Mouse (Mus musculus) monocyte, adult 5-6 weeks (primary cell): ENCODE data around the gene 2310050C09Rik. TPM values are rescaled to one million over a fixed set of nuclear protein-coding genes. Genes with fewer than 3 reads are reported as not detected.

Source experiments
- ATAC-seq: fragments of 153-309, 156-312 bp; replicated peaks from 2 replicates; pipeline ENCODE4 v1.8.0; 2017; ENCODE audit warnings: mild to moderate bottlenecking; ENCODE audit not compliant: low TSS enrichment, insufficient number of reproducible peaks, severe bottlenecking, poor library complexity, low FRiP score
- total RNA-seq: library from RNA; stranded (forward); fragments of 200-1000, 200-491, 200-594 nt; gene quantifications from 3 replicates; pipeline ENCODE4 v1.2.3, GENCODE M21; 2017

2310050C09Rik gene
- not detected in 3 replicates for total RNA-seq

DNA sequence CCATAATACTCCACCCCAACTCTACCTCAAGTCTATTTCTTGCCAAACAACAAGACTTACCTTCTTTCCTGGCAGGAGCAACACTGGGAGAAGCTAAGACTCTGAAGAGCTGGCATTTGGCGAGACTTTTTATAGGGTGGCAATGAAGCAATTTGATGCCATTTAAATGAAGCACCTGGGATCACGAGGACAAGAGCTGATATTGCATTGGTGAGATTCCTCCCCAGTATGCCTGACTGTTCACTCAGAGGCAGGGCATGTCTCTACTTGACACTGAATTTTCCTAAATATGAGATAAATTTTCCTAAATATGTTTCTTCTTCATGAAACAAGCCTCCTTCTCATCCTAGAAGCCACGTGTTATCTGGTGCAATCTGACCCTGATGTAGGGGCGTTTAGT lies at the start of gene 2310050C09Rik:
Gene 2310050C09Rik, minus strand, starts transcription at position 101 of the 400 bp plus-strand sequence.
- no peak for ATAC-seq

DNA sequence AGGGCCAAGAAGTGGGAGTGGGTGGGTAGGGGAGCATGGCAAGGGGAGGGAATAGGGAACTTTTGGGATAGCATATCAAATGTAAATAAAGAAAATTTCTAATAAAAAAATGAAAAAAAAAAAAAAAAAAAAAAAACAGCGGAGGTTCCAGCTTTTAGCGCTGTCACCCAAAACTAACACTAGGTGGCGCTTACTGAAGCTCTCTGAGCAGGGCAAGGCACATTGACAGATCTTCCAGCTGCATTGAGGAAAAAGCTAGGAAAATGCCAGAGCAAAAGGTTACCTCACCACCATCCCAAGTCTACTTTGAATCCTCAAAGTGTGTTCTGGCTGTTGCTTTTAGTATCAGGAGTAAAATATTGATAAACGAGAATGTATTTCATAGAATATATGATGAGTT lies 37.6 kb upstream of the 2310050C09Rik start:
- no peak for ATAC-seq

DNA sequence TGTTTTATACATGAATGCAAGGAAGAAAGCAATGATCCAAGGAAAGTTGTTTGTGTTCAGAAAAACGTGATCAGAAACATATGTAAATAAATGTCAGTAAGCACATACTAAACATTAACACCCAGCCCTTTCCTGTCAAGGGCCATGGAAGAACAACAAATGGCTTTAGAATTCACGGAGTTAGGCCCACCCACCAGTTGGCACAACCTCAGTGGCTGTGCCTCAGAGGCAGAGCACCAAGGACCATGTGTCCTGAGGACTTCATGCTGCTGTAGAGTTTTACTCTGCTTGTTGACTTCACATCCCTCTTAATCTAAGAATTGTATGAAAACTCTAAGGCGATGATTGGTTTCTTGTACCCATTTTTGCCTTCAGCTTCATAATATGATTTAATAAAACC lies 35.2 kb upstream of the 2310050C09Rik start:
- ATAC-seq = no peak

DNA sequence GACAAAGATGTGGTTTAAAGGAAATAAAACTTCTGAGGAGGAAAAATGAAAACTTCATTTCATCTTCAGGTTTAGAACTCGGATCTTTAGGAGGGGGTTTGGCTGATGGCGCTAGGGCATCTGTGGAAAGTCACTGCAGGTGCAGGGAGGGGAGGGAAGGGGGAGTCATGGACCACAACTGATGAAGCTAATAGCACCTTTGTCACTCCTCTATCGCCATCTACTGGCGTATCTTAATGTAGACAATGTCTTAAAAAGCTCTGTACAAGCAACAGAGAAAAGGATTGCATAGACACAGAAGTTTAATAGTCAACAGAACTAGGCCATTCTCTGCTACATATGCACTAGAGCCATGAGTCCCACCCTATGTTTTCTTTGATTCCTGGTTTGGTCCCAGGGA lies 33.6 kb upstream of the 2310050C09Rik start:
- no peak for ATAC-seq

DNA sequence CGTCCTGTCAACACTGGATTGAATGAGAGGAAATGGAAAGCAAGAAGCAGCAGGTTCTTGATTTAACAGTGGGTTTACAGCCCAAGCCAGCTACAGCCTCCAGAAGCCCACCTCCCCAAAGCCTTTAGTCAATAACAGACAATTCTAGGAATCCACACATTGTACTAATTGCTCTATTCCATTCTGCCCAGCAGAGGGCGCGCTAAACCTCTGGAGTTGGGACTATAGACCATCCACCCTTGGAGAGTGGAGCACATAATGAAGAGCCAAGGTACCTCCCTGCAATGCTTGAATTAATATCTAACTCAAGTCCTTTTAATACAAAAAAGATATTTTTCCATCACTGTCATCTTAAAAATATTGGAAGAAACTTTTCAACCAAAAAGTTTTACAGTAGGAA lies 33.0 kb upstream of the 2310050C09Rik start:
- no peak for ATAC-seq

DNA sequence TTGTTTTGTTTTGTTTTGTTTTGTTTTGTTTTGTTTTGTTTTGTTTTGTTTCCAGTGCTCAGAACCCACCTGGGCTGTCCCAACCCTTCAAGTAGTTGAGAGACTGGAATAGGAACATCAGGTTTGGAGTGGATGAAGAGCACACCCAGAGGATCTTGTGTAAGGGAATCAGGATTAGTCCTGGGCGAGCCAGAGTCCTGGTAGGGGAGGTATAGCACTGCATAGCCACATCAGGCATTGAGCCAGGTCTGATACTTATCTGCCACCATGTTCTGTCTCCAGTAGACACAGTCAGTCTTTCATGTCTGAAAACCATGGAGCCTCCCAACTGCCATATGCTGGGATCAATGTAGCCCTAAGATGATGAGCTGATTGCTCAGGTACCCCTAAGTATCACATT lies 24.5 kb upstream of the 2310050C09Rik start:
- no peak for ATAC-seq

DNA sequence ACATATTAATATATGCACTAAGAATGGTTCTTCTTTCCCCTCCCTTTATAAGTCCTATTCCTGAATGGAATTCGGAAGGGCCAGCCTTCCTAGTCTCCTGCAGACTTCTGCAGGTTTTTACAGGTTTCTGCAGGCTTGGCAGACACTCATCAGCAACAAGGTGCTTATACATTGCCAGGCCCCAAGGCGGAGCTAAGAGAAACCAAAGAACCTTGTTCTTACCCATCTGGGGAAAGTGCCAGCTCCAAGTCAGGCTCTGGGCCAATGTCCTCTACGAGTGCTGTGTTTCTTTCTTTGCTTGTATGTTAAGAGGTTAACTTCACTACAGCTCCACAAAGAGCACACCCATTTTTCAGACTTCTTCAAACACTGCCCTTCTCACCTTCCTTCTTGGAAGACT lies 24.0 kb upstream of the 2310050C09Rik start:
- ATAC-seq = no peak

DNA sequence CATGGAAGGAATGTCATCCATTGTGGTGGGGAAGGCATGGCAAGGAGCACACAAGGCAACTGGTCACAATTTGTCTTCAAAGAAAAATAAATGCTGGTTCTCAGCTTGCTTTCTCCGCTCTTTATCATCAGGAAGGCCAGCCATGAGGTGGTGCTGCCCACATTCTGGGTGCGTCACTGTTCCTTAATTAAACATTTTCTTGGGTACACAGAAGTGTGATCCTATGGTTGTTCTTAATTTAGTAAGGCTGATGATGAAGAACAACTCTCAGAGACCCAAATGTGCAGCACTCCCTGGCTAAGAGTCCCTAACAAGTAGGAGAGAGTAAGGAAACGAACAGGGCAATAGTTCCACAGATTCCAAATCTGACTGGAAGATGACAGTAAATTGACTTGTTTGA lies 4.2 kb upstream of the 2310050C09Rik start:
- no peak for ATAC-seq

DNA sequence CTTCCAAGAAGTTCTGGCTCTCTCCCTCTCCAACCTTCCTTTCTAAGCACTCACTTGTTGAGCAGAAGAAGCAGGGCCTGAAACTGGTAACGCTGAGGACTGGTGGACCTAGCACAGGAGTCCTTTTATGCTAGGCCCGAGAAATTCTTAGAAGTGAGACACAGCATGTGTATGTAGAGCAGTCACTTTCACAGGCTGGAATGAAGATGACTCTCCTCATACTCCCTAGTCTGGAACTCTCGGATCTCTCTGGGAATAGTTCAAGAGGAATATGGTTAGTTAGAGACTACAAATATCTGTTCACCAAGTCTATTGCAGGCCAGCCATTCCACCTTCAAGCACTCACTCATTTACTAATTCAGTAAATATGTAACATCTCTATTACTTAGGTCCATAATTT lies 18.8 kb downstream of the 2310050C09Rik start, which contains the start of gene Lce1l:
Gene Lce1l, minus strand, starts transcription at position 101 of the 400 bp plus-strand sequence.
- ATAC-seq = no peak

DNA sequence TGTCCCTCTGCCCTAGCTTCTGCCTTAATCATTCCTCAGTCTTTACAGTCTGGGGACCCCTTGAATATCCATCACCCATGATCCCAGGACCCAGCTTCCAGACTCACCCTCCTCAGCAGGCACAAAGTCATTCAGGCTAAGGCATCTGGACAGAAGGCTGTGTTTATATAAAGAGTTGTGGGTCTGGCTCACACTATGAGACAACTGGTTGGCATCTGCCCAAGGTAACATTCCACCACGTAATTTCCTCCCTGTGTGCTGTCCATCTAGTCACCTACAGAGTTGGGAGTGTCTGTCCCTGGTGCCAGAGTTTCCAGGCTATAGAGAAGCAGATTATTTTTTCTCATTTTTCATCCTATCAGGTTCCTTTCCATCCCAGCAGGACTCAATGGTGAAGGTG lies 42.9 kb downstream of the 2310050C09Rik start, which contains the start of gene Kprp:
Gene Kprp, minus strand, starts transcription at position 140 of the 400 bp plus-strand sequence.
- ATAC-seq = no peak

DNA sequence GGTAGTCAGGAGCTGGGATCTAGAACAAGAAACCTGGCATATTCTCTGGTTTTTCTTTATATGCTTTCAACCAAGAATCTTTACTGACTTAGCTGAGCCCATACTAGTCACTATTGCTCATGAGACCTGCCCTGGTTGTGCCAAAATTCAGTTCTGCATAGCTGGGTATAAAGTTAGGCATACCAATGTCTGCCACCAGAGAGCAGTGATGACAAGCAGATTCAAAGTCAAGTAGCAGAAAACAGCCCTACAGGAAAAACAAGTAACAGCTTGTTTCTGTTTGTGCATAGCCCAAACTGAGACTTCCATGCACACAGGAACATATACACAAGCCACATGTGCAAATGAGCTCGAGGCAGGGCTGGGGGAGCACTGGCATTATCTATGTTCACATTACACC lies 44.2 kb downstream of the 2310050C09Rik start:
- ATAC-seq = no peak

Other genes starting within 250 kb of the 2310050C09Rik start
- gene Lce6a, start 248.6 kb downstream of the 2310050C09Rik start, total RNA-seq = not detected in 3 replicates
- not detected in 3 replicates for gene Lce1a1, start 221.9 kb downstream of the 2310050C09Rik start, total RNA-seq
- not detected in 3 replicates for gene Lce1b, start 213.3 kb downstream of the 2310050C09Rik start, total RNA-seq
- not detected in 3 replicates for gene Lce1a2, start 199.9 kb downstream of the 2310050C09Rik start, total RNA-seq
- not detected in 3 replicates for gene Lce1c, start 191.0 kb downstream of the 2310050C09Rik start, total RNA-seq
- not detected in 3 replicates for gene Lce1d, start 183.0 kb downstream of the 2310050C09Rik start, total RNA-seq
- not detected in 3 replicates for gene Lce1e, start 161.1 kb downstream of the 2310050C09Rik start, total RNA-seq
- not detected in 3 replicates for gene Lce1f, start 149.9 kb downstream of the 2310050C09Rik start, total RNA-seq
- not detected in 3 replicates for gene Gm38119, start 131.1 kb downstream of the 2310050C09Rik start, total RNA-seq
- not detected in 3 replicates for gene Lce1g, start 117.9 kb downstream of the 2310050C09Rik start, total RNA-seq
- gene Lce1h, start 105.2 kb downstream of the 2310050C09Rik start, total RNA-seq = not detected in 3 replicates
- gene Lce1i, start 91.3 kb downstream of the 2310050C09Rik start, total RNA-seq = not detected in 3 replicates
- not detected in 3 replicates for gene Lce1j, start 79.7 kb downstream of the 2310050C09Rik start, total RNA-seq
- not detected in 3 replicates for gene Lce1k, start 62.3 kb downstream of the 2310050C09Rik start, total RNA-seq
- gene Kprp, start 43.0 kb downstream of the 2310050C09Rik start, total RNA-seq = not detected in 3 replicates
- gene Lce1l, start 18.9 kb downstream of the 2310050C09Rik start, total RNA-seq = not detected in 3 replicates
- not detected in 3 replicates for gene Lce3a, start 56.0 kb upstream of the 2310050C09Rik start, total RNA-seq
- not detected in 3 replicates for gene Lce3b, start 62.8 kb upstream of the 2310050C09Rik start, total RNA-seq
- gene Lce3c, start 74.3 kb upstream of the 2310050C09Rik start, total RNA-seq = not detected in 3 replicates
- gene Lce3d, start 87.2 kb upstream of the 2310050C09Rik start, total RNA-seq = not detected in 3 replicates
- gene Lce3e, start 96.8 kb upstream of the 2310050C09Rik start, total RNA-seq = not detected in 3 replicates
- gene Lce3f, start 122.0 kb upstream of the 2310050C09Rik start, total RNA-seq = not detected in 3 replicates
- gene Crct1, start 145.5 kb upstream of the 2310050C09Rik start, total RNA-seq = not detected in 3 replicates
- not detected in 3 replicates for gene Lce1m, start 148.8 kb upstream of the 2310050C09Rik start, total RNA-seq
- gene Gm4858, start 198.6 kb upstream of the 2310050C09Rik start, total RNA-seq = 0.19 TPM in 1 of 3 replicates, not detected in the others